Mouse (Mus musculus) heart, postnatal 0 days (tissue): ENCODE data around the gene Shroom3. TPM values are rescaled to one million over a fixed set of nuclear protein-coding genes. Genes with fewer than 3 reads are reported as not detected.
A peak's percentile ranks its signal among the peaks of the same experiment; 100 is the strongest.

Experiments
- ATAC-seq: fragments of 200-750 bp; cut with Nextera tagmentation; 2 replicates; pipeline ENCODE4 v1.8.0; 2017; ENCODE audit warnings: low read depth, moderate number of reproducible peaks, moderate library complexity; ENCODE audit not compliant: insufficient read depth
- DNase-seq: peaks from one replicate; pipeline ENCODE4 v3.0.0-alpha.2; 2016; ENCODE audit warnings: low spot score
- H3K27ac ChIP-seq: fragments of 300-500 bp; sonication (generic); 2 replicates; pipeline ENCODE4 v1.5.1; 2014; ENCODE audit warnings: low read depth, mild to moderate bottlenecking
- H3K27me3 ChIP-seq: fragments of 300-500 bp; sonication (generic); 2 replicates; pipeline ENCODE4 v1.6.1; 2014; ENCODE audit warnings: low read length, mixed read lengths; ENCODE audit not compliant: control insufficient read depth, insufficient read depth
- H3K36me3 ChIP-seq: fragments of 300-500 bp; sonication (generic); replicated peaks from 2 replicates; pipeline ENCODE4 v1.6.1; 2014; ENCODE audit warnings: low read length, mixed read lengths; ENCODE audit not compliant: control insufficient read depth, insufficient read depth
- H3K4me1 ChIP-seq: fragments of 300-500 bp; sonication (generic); 2 replicates; pipeline ENCODE4 v1.6.1; 2014; ENCODE audit warnings: antibody characterized with exemption; ENCODE audit not compliant: control insufficient read depth, insufficient read depth
- H3K4me2 ChIP-seq: fragments of 300-500 bp; sonication (generic); 2 replicates; pipeline ENCODE4 v1.6.1; 2014; ENCODE audit warnings: low read depth, mild to moderate bottlenecking, low read length, moderate library complexity
- H3K4me3 ChIP-seq: fragments of 300-500 bp; sonication (generic); 2 replicates; pipeline ENCODE4 v1.5.1; 2014; ENCODE audit warnings: low read depth, low read length
- H3K9ac ChIP-seq: fragments of 300-500 bp; sonication (generic); replicated peaks from 2 replicates; pipeline ENCODE4 v1.6.1; 2014; ENCODE audit warnings: low read depth, low read length, mixed read lengths
- H3K9me3 ChIP-seq: fragments of 300-500 bp; sonication (generic); replicated peaks from 2 replicates; pipeline ENCODE4 v1.6.1; 2016; ENCODE audit warnings: low read length; ENCODE audit not compliant: control insufficient read depth
- CTCF ChIP-seq: IDR thresholded peaks from 2 replicates; pipeline ENCODE4 v1.5.1; 2016; ENCODE audit warnings: antibody characterized with exemption, control low read depth, low read depth
- EP300 ChIP-seq: IDR thresholded peaks from 2 replicates; pipeline ENCODE4 v1.6.1; 2016; ENCODE audit warnings: antibody characterized with exemption, low read depth
- WGBS: fragments of 180-500 bp; shearing (Covaris S2); extraction: QIAGEN DNeasy Blood & Tissue Kit; methylation state at CpG from one replicate; pipeline ENCODE4 v1.1.7; 2014; 5-methylcytosine and 5-hydroxymethylcytosine counted together
- polyA plus RNA-seq: library from polyadenylated mRNA; unstranded; fragments of >200 nt; fragmentation: Nextera tagmentation; extraction: Ambion mirVana; gene quantifications from 2 replicates; pipeline ENCODE4 v1.2.1, GENCODE M21; 2015
- total RNA-seq: library from RNA; depleted of rRNA; stranded (reverse); fragments of >200 nt; gene quantifications from 2 replicates; pipeline ENCODE4 v1.2.3, GENCODE M21; 2014; ENCODE audit warnings: low replicate concordance

Shroom3 gene
- total and polyA plus RNA-seq, 2 experiments from 2014 or later, result 13.3 to 72.4 TPM

DNA sequence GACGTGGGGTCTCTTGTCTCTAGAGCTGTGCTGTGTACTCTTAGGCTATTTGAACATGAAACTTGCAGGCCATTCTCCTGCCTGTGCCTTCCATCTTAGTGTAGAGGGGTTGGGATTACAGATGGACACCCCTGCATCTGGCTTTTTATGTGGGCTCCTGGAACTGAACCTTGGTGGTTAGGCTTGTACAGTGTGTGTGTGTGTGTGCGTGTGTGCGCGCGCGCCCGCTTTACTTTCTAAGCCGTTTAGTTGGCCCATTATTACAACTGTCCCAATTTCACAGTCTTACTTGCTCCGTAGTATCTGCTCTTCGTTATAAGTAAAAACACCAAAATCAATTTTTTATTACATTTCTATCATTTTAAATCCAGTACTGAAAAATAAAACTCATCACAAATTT, 1.4 kb upstream of the Shroom3 start:
- DNase-seq (no peak), ATAC-seq (no peak)
- Histone ChIP-seq H3K36me3 (no peaks in the 10 kb centered on the region), H3K4me2 (no peak overlapping the region), H3K4me3 (no peak overlapping the region), H3K4me1 (0 out of 2 replicates have a peak, but pooled peaks cover 3% of the 10 kb centered on the region), H3K27ac (no peak overlapping the region), H3K9ac (no peak overlapping the region), H3K9me3 (no peaks in the 10 kb centered on the region), H3K27me3 (no peaks in the 10 kb centered on the region)
- TF ChIP-seq EP300 (no peak), CTCF (no peak)
- 95% methylated on average over 10 of the region's 10 CpGs for WGBS

GRCm38 (mm10) chr5:92682621-92683348, 450 bp upstream of the Shroom3 start:
- peak; percentile 63 for DNase-seq
- peak overlapping the region; percentile 57 for H3K27ac ChIP-seq
- TF ChIP-seq EP300 (no peak), CTCF (no peak)

DNA sequence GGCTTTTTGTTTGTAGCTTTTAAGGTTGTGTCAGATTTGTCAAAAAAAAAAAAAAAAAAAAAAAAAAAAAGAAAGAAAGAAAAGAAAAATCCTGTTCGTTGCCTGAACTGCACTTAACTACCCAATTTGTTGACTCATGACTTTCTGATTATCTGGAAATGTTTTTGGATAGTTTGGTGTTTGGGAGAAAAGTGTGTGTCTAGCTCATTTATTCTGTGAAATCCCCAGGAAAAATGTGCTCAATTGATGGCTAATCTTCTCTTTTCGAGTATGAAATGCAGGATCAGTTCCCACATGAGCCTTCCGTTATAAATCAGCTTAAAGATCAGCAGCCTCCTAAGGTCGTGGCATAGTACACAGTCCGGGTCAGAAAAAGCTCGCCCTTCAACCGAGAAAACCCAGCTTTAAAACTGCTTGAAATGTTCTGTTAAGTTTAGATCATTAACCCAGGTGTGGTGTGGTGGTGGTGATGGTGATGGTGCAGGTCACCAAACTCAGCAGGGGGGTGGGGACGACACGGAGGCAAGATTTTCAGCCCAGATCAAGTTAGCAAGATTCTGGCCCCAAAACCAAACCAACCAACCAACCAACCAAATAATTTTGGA, 738 bp downstream of the Shroom3 start:
- H3K36me3 ChIP-seq, result no peaks in the 10 kb centered on the region
- no peak for ATAC-seq
- WGBS, result 54% methylated on average over 9 of the region's 9 CpGs
- 0 out of 2 replicates have a peak, but pooled peaks cover 3% of the 10 kb centered on the region for H3K4me1 ChIP-seq
- no peaks in the 10 kb centered on the region for H3K27me3 ChIP-seq
- DNase-seq, result no peak
- H3K4me2 ChIP-seq, result peak overlapping the region; percentile 80
- H3K9me3 ChIP-seq, result no peaks in the 10 kb centered on the region
- no peak overlapping the region for H3K27ac ChIP-seq
- TF ChIP-seq EP300 (no peak), CTCF (no peak)
- H3K9ac ChIP-seq, result peak overlapping the region; percentile 51; the same call in 1 of the 2 replicates
- peak overlapping the region; percentile 52 for H3K4me3 ChIP-seq

More at GRCm38 (mm10) chr5:92682621-92683348, 450 bp upstream of the Shroom3 start:
- no peaks in the 10 kb centered on the region for H3K36me3 ChIP-seq
- H3K9ac ChIP-seq, result peak overlapping the region; percentile 51
- 2% methylated on average over 39 of the region's 39 CpGs for WGBS
- H3K4me3 ChIP-seq, result peak overlapping the region; percentile 52
- no peaks in the 10 kb centered on the region for H3K27me3 ChIP-seq
- no peaks in the 10 kb centered on the region for H3K9me3 ChIP-seq
- H3K4me2 ChIP-seq, result peak overlapping the region; percentile 80
- ATAC-seq, result peak; percentile 67
- 0 out of 2 replicates have a peak, but pooled peaks cover 3% of the 10 kb centered on the region for H3K4me1 ChIP-seq

DNA sequence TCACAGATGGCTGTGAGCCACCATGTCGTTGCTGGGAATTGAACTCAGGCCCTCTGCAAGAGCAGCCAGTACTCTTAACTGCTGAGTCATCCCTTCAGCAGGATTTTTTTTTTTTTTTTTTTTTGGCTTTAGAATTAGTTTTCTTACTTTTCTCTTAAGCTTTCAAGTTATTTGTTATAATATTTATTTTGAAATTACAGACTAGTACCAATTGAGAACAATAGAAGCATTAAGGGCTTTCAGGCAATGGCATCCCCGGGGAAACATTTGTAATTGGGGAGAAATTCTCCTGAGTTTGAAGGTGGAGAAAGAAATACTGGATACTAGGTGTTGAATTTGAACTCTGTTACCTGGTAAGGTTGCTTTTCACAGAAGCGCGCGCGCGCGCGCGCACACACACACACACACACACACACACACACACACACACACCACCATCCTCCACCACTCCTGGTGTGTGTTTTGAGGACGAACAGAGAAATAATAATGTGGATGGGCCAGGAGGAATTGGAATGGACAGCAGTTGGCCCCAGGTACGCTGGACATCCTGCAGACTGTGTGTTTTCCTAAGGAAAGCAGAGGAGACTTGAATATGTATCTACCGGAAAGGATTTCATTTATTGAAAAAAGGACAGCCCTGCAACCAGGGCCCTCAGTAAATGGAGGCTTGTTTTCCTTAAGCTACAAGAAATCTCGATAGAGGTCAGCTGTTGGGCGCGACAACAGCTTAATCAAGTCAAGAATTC, 1.7 kb downstream of the Shroom3 start:
- WGBS, result 96% methylated on average over 16 of the region's 16 CpGs
- H3K27ac ChIP-seq, result no peak overlapping the region
- H3K4me1 ChIP-seq, result 0 out of 2 replicates have a peak, but pooled peaks cover 3% of the 10 kb centered on the region
- ATAC-seq (no peak), DNase-seq (no peak)
- no peaks in the 10 kb centered on the region for H3K27me3 ChIP-seq
- H3K9ac ChIP-seq, result no peak overlapping the region
- no peak overlapping the region for H3K4me3 ChIP-seq
- H3K4me2 ChIP-seq, result no peak overlapping the region
- TF ChIP-seq EP300 (no peak), CTCF (no peak)
- no peaks in the 10 kb centered on the region for H3K9me3 ChIP-seq
- H3K36me3 ChIP-seq, result no peaks in the 10 kb centered on the region

DNA sequence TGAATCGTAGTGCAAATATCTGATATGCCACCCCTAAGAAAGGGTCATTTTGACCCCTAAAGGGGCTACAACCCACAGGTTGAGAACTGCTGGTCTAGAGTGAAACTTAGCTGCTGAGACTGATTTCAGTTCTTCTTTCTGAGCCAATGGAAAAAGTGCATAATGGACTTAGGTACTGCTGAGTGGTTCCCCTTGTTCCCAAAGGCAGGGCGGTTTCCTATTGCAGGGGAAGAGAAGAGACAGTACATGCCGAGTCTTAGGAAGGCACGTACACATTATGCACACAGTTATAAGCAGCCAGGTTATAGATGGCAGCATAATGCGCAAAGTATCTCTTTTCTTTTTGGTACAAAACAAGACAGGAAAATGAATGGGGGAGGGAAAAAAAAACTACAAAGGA, 4.9 kb downstream of the Shroom3 start:
- no peaks in the 10 kb centered on the region for H3K9me3 ChIP-seq
- WGBS, result 80% methylated on average over 5 of the region's 5 CpGs
- no peak overlapping the region for H3K4me2 ChIP-seq
- DNase-seq (no peak), ATAC-seq (no peak)
- H3K4me1 ChIP-seq, result 0 out of 2 replicates have a peak, but pooled peaks cover 3% of the 10 kb centered on the region
- H3K4me3 ChIP-seq, result no peak overlapping the region
- no peaks in the 10 kb centered on the region for H3K27me3 ChIP-seq
- no peaks in the 10 kb centered on the region for H3K36me3 ChIP-seq
- no peak overlapping the region for H3K9ac ChIP-seq
- TF ChIP-seq CTCF (no peak), EP300 (no peak)
- no peak overlapping the region for H3K27ac ChIP-seq
